Mouse (Mus musculus) forebrain, embryonic 14.5 days (tissue): Measurements from ENCODE around the gene Sh3bp1. TPM values are rescaled to one million over a fixed set of nuclear protein-coding genes. Genes with fewer than 3 reads are reported as not detected.

Source experiments
- ATAC-seq: fragments of 200-750 bp; cut with Nextera tagmentation; 2 replicates; pipeline ENCODE4 v1.8.0; 2017; ENCODE audit warnings: mild to moderate bottlenecking, moderate library complexity
- DNase-seq: peaks from one replicate; pipeline ENCODE4 v3.0.0-alpha.2; 2015; ENCODE audit warnings: low spot score
- H3K27ac ChIP-seq: fragments of 300-500 bp; sonication (generic); 2 replicates; pipeline ENCODE4 v1.5.1; 2014; ENCODE audit warnings: low read depth, mild to moderate bottlenecking, control low read depth, low read length, moderate library complexity
- H3K27me3 ChIP-seq: fragments of 300-500 bp; sonication (generic); replicated peaks from 2 replicates; pipeline ENCODE4 v1.6.1; 2014; ENCODE audit warnings: low read length, control low read depth, mixed read lengths; ENCODE audit not compliant: control insufficient read depth, insufficient read depth
- H3K36me3 ChIP-seq: fragments of 300-500 bp; sonication (generic); 2 replicates; pipeline ENCODE4 v1.6.1; 2014; ENCODE audit warnings: low read length, control low read depth; ENCODE audit not compliant: control insufficient read depth, insufficient read depth
- H3K4me1 ChIP-seq: fragments of 300-500 bp; sonication (generic); 2 replicates; pipeline ENCODE4 v1.6.1; 2014; ENCODE audit warnings: antibody characterized with exemption, low read length, control low read depth; ENCODE audit not compliant: control insufficient read depth, insufficient read depth
- H3K4me2 ChIP-seq: fragments of 300-500 bp; sonication (generic); 2 replicates; pipeline ENCODE4 v1.6.1; 2014; ENCODE audit warnings: mild to moderate bottlenecking, control low read depth, low read length
- H3K4me3 ChIP-seq: fragments of 300-500 bp; sonication (generic); 2 replicates; pipeline ENCODE4 v1.5.1; 2014; ENCODE audit warnings: low read depth, low read length, control low read depth
- H3K9ac ChIP-seq: fragments of 300-500 bp; sonication (generic); 2 replicates; pipeline ENCODE4 v1.6.1; 2014; ENCODE audit warnings: mild to moderate bottlenecking, low read length, control low read depth, moderate library complexity
- H3K9me3 ChIP-seq: fragments of 300-500 bp; sonication (generic); replicated peaks from 2 replicates; pipeline ENCODE4 v1.6.1; 2016; ENCODE audit warnings: low read length, control low read depth, mixed read lengths; ENCODE audit not compliant: control insufficient read depth
- WGBS: fragments of 180-500 bp; shearing (Covaris S2); extraction: QIAGEN DNeasy Blood & Tissue Kit; methylation state at CpG from one replicate; pipeline ENCODE4 v1.1.7; 2014; 5-methylcytosine and 5-hydroxymethylcytosine counted together
- polyA plus RNA-seq: library from polyadenylated mRNA; unstranded; fragments of >200 nt; fragmentation: Nextera tagmentation; extraction: Ambion mirVana; gene quantifications from 2 replicates; pipeline ENCODE4 v1.2.1, GENCODE M21; 2014

Sh3bp1 gene
- polyA plus RNA-seq, 1 experiment from 2014 or later = 4.2 TPM

GRCm38 (mm10) chr15:78892440-78892839 is 7.1 kb upstream of the Sh3bp1 start:
- Histone ChIP-seq H3K27ac (no peak overlapping the region), H3K36me3 (peaks cover 71% of the 10 kb centered on the region), H3K9me3 (no peaks in the 10 kb centered on the region), H3K9ac (no peak overlapping the region), H3K4me1 (no peaks in the 10 kb centered on the region), H3K27me3 (no peaks in the 10 kb centered on the region), H3K4me3 (no peak overlapping the region), H3K4me2 (no peak overlapping the region)
- whole genome bisulfite sequencing = 76% methylated on average over 7 of the region's 7 CpGs
- DNase-seq (no peak), ATAC-seq (no peak)

DNA sequence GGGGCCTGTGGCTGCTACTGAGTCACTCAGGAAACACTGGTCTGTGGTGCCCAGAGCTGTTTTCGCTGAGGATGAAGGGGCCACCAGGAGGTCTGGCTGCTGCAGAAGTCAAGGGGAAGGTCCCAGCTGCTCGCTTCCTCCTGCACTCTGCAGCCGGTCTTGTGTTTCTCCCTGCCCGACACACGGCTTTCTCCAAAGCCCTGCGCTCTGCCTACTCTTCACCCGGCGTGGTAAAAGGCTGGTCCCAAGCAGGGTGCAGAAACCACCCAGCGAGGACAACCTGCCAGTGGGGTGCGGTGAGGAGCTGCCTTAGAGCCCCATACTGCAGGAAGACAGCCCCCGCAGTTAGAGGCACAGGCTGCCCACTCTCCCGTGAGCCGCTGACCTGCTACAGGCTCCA is 4.8 kb upstream of the Sh3bp1 start:
- Histone ChIP-seq H3K27ac (no peak overlapping the region), H3K4me3 (no peak overlapping the region), H3K9me3 (no peaks in the 10 kb centered on the region), H3K9ac (no peak overlapping the region), H3K27me3 (no peaks in the 10 kb centered on the region), H3K36me3 (peaks cover 50% of the 10 kb centered on the region), H3K4me1 (no peaks in the 10 kb centered on the region), H3K4me2 (no peak overlapping the region)
- DNase-seq = no peak
- ATAC-seq = no peak
- WGBS = 86% methylated on average over 13 of the region's 13 CpGs

DNA sequence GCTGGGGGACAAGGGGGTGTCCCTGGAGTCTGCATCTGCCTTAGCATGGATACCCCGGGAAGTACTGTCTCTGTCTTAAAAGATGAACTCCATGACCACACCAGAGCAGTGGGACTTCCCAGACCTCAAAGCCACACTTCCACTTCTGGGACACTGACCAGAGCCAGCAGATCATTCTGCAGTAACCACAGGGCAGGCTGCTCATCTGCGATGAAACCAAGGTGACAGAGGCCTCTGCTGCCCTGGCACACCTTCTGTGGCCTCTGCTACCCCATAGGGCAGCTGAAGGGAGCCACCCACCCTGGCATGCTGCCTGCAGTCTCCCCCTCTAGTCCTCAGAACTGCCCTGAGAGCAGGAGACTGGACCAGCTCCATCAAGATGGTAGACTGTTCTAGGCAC is 3.8 kb upstream of the Sh3bp1 start:
- no peak overlapping the region for H3K9ac ChIP-seq
- H3K27me3 ChIP-seq = 0 out of 2 replicates have a peak, but pooled peaks cover under 1% of the 10 kb centered on the region
- ATAC-seq = no peak
- peaks cover 4% of the 10 kb centered on the region; the same call in 1 of the 2 replicates for H3K4me1 ChIP-seq
- WGBS = 97% methylated on average over 2 of the region's 2 CpGs
- DNase-seq = no peak
- no peaks in the 10 kb centered on the region for H3K9me3 ChIP-seq
- no peak overlapping the region for H3K4me2 ChIP-seq
- H3K4me3 ChIP-seq = no peak overlapping the region
- H3K27ac ChIP-seq = no peak overlapping the region
- H3K36me3 ChIP-seq = peaks cover 41% of the 10 kb centered on the region

- ATAC-seq = no peak
Observed at GRCm38 (mm10) chr15:78896149-78896548, 3.4 kb upstream of the Sh3bp1 start.

DNA sequence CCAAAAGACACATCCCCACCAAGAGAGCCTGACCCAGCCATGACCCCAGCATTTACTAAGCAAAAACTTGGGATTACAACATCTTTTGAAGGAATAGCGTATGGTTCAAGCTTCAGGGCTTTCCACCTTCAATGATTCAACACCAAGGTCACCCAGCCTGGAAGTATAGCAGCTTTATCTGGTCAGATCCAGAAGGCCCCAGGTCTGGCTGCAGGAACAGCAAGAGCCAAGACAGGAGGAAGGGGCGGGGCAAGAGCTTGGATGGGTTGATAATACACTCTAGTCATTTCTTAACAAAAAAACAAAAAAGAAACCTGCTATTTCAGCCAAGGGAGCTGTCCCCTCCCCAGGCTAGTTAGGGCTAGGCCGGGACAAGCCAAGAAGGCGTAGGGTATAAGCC is 2.1 kb upstream of the Sh3bp1 start:
- no peak overlapping the region for H3K27ac ChIP-seq
- ATAC-seq = no peak
- H3K27me3 ChIP-seq = 0 out of 2 replicates have a peak, but pooled peaks cover 3% of the 10 kb centered on the region
- no peak overlapping the region for H3K9ac ChIP-seq
- peaks cover 24% of the 10 kb centered on the region for H3K36me3 ChIP-seq
- H3K4me2 ChIP-seq = no peak overlapping the region
- H3K4me1 ChIP-seq = peaks cover 4% of the 10 kb centered on the region; the same call in 1 of the 2 replicates
- no peak for DNase-seq
- no peaks in the 10 kb centered on the region for H3K9me3 ChIP-seq
- 86% methylated on average over 4 of the region's 4 CpGs for WGBS
- no peak overlapping the region for H3K4me3 ChIP-seq

More at GRCm38 (mm10) chr15:78896149-78896548, 3.4 kb upstream of the Sh3bp1 start:
- Histone ChIP-seq H3K4me1 (peaks cover 4% of the 10 kb centered on the region; the same call in 1 of the 2 replicates), H3K36me3 (peaks cover 37% of the 10 kb centered on the region), H3K9ac (no peak overlapping the region), H3K27ac (no peak overlapping the region), H3K4me2 (no peak overlapping the region), H3K27me3 (0 out of 2 replicates have a peak, but pooled peaks cover 3% of the 10 kb centered on the region), H3K9me3 (no peaks in the 10 kb centered on the region), H3K4me3 (no peak overlapping the region)
- no peak for DNase-seq
- 96% methylated on average over 3 of the region's 3 CpGs for WGBS

- Histone ChIP-seq H3K27ac (no peak overlapping the region), H3K36me3 (peaks cover 15% of the 10 kb centered on the region), H3K4me3 (no peak overlapping the region), H3K4me1 (peaks cover 4% of the 10 kb centered on the region; the same call in 1 of the 2 replicates), H3K27me3 (0 out of 2 replicates have a peak, but pooled peaks cover 3% of the 10 kb centered on the region), H3K4me2 (no peak overlapping the region), H3K9me3 (no peaks in the 10 kb centered on the region), H3K9ac (no peak overlapping the region)
- WGBS = 58% methylated on average over 6 of the region's 6 CpGs
- DNase-seq = no peak
- ATAC-seq = no peak
Observed at GRCm38 (mm10) chr15:78898507-78899001, 1.0 kb upstream of the Sh3bp1 start.

DNA sequence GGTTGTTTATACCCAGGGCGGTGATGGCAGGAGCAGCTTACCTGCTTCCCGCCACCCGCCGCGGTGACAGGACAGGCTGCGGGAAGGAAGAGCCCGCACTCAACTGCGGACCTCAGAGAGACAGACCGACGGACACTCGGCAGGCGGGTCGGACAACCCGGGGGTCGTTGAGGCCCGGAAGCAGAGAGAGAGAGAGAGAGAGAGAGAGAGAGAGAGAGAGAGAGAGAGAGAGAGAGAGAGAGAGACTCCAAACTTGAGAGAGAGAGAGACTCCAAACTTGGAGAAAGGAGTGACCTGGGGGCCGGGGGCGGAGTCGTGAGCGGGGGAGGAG is 194 bp upstream of the Sh3bp1 start, which contains the start of gene Gm49510:
Gm49510 (plus strand) TSS at position 259 of the 331 bp plus-strand sequence.
- 2% methylated on average over 17 of the region's 20 CpGs for WGBS
- Histone ChIP-seq H3K9ac (peak within 1 kb of the TSS; percentile 69), H3K4me2 (peak within 1 kb of the TSS; percentile 88), H3K4me1 (peaks cover 4% of the 10 kb centered on the region; the same call in 1 of the 2 replicates), H3K36me3 (peaks cover 9% of the 10 kb centered on the region; the same call in 1 of the 2 replicates), H3K27ac (peak within 1 kb of the TSS; percentile 17; the same call in 1 of the 2 replicates), H3K4me3 (peak within 1 kb of the TSS; percentile 46), H3K9me3 (no peaks in the 10 kb centered on the region), H3K27me3 (0 out of 2 replicates have a peak, but pooled peaks cover 3% of the 10 kb centered on the region)
- ATAC-seq = no peak
- DNase-seq = no peak

DNA sequence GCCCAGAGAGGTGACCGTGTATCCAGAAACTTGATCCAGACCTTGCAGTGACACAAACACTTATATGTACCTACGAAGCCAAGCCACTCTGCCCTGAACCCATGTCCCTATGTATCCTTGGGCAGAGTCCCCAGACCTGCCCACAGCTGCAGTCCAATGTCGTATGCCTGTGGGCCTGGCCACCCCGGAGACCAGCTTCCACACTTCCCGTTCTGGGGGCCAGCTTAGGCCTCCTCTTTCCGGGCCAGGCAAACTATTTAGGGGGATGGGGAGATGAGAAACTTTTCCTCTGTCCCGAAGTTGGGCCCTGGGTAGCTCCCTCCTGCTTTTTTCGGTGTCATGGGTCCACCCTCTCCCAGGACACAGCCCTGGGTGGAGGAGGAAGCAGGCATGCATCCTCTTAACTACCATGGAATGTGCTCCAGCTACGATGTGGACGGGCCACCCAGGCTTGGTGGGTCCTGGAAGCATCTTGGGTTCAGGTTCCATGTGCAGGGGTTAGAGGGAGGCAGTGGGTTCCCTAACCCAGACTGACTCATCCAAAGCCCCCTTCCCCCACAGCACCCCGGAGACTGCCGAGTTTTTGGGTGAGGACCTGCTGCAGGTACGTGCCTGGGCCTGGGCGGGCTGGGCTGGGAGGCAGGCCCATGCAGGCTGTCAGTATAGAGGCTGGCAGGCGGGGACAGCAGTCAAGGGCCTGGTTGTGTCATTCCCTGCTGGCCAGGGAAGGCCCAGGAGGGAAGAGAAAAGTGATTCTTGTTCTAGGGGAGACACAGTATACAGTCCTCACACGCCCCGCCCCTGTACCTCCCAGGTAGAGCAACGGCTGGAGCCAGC is 1.2 kb downstream of the Sh3bp1 start:
- no peaks in the 10 kb centered on the region for H3K36me3 ChIP-seq
- ATAC-seq = no peak
- H3K9ac ChIP-seq = peak overlapping the region; percentile 69
- H3K4me2 ChIP-seq = peak overlapping the region; percentile 88
- peaks cover 4% of the 10 kb centered on the region; the same call in 1 of the 2 replicates for H3K4me1 ChIP-seq
- H3K9me3 ChIP-seq = no peaks in the 10 kb centered on the region
- peak overlapping the region; percentile 46 for H3K4me3 ChIP-seq
- H3K27me3 ChIP-seq = 0 out of 2 replicates have a peak, but pooled peaks cover 3% of the 10 kb centered on the region
- DNase-seq = no peak
- WGBS = 22% methylated on average over 18 of the region's 18 CpGs
- no peak overlapping the region for H3K27ac ChIP-seq

GRCm38 (mm10) chr15:78901422-78901789 is 1.8 kb downstream of the Sh3bp1 start:
- Histone ChIP-seq H3K9me3 (no peaks in the 10 kb centered on the region), H3K27me3 (0 out of 2 replicates have a peak, but pooled peaks cover 3% of the 10 kb centered on the region), H3K27ac (no peak overlapping the region), H3K4me3 (no peak overlapping the region), H3K4me1 (peaks cover 4% of the 10 kb centered on the region; the same call in 1 of the 2 replicates), H3K4me2 (no peak overlapping the region), H3K9ac (no peak overlapping the region), H3K36me3 (no peaks in the 10 kb centered on the region)
- WGBS = 35% methylated on average over 8 of the region's 8 CpGs
- no peak for ATAC-seq
- DNase-seq = no peak
